ENCODE assay signal across 29 mouse cellular contexts in genomic region chr5:24536511-24536910, GRCm38 (mm10). TPM values are rescaled to one million over a fixed set of nuclear protein-coding genes. Genes with fewer than 3 reads are reported as not detected.
"Had no signal": no experiment of that assay in that cellular context is flagged by ENCODE, and none has a peak within 500 bp of the region (broad histone marks: within the 10 kb centered on the region; RNA-seq: fewer than 3 reads in every experiment).

No protein-coding gene starts in this region.

- H3K36me3 ChIP-seq: liver, embryonic 13.5 days had no signal

- H3K9me3 ChIP-seq: liver, embryonic 13.5 days had no signal

- H3K4me2 ChIP-seq: liver, embryonic 13.5 days; midbrain, embryonic 11.5 days had no signal

- H3K27ac ChIP-seq: kidney, postnatal 0 days; left cerebral cortex, adult 2 months; liver, embryonic 13.5 days; stomach, postnatal 0 days had no signal

- H3K9ac ChIP-seq: liver, embryonic 13.5 days had no signal

- DNase-seq: kidney, postnatal 25 days; layer of hippocampus, postnatal 36 days; liver, embryonic 13.5 days; lung, adult 2 months; lung, postnatal 14 days; lung, postnatal 4 days; right cerebral cortex, adult 18-20 months; right cerebral cortex, postnatal 14 days; right cerebral cortex, postnatal 4 days; thymus, adult 2 months; thymus, postnatal 25 days had no signal

- H3K4me3 ChIP-seq: left cerebral cortex, adult 2 months; liver, embryonic 13.5 days had no signal

RNA-seq across cellular contexts. Expression of gene Asb10, which starts 4.3 kb away (rescaled TPM):
- total RNA-seq: left cerebral cortex, adult 2 months; liver, adult 2 months; megakaryocyte progenitor cell, adult 5-6 weeks; megakaryocyte-erythroid progenitor cell, adult 5-6 weeks had no signal

RNA-seq across cellular contexts. Expression of gene Gbx1, which starts 9.5 kb away (rescaled TPM):
- total RNA-seq: layer of hippocampus, adult 8-10 months; layer of hippocampus, postnatal 10 days; layer of hippocampus, postnatal 36 days; liver, adult 2 months; megakaryocyte progenitor cell, adult 5-6 weeks; megakaryocyte-erythroid progenitor cell, adult 5-6 weeks had no signal
- polyA plus RNA-seq: liver, adult 2 months; liver, embryonic 16.5 days; lung, embryonic 16.5 days; stomach, embryonic 14.5 days had no signal

RNA-seq across cellular contexts. Expression of gene 4931409K22Rik, which starts 20.1 kb away (rescaled TPM):
- total RNA-seq: layer of hippocampus, postnatal 10 days; layer of hippocampus, postnatal 36 days; left cerebral cortex, postnatal 10 days; liver, adult 2 months; megakaryocyte progenitor cell, adult 5-6 weeks; megakaryocyte-erythroid progenitor cell, adult 5-6 weeks; midbrain, postnatal 0 days had no signal
- polyA plus RNA-seq: limb, embryonic 11.5 days; liver, adult 2 months; liver, embryonic 13.5 days; liver, embryonic 16.5 days; lung, adult 2 months; lung, embryonic 16.5 days; midbrain, embryonic 11.5 days; midbrain, embryonic 14.5 days; midbrain, postnatal 0 days; neural tube, embryonic 11.5 days; stomach, postnatal 0 days; thymus, adult 2 months; urinary bladder, adult 2 months had no signal
